Mouse (Mus musculus) heart, embryonic 10.5 days (tissue): ENCODE results near the gene Srrm1. TPM values are rescaled to one million over a fixed set of nuclear protein-coding genes. Genes with fewer than 3 reads are reported as not detected.
A peak's percentile ranks its signal among the peaks of the same experiment; 100 is the strongest.

Experiments used
- DNase-seq: peaks from one replicate; pipeline ENCODE4 v3.0.0-alpha.2; 2017; ENCODE audit warnings: low spot score
- H3K27ac ChIP-seq: fragments of 300-500 bp; sonication (generic); 2 replicates; pipeline ENCODE4 v1.5.1; 2016; ENCODE audit warnings: mild to moderate bottlenecking
- H3K27me3 ChIP-seq: fragments of 300-500 bp; sonication (generic); 2 replicates; pipeline ENCODE4 v1.6.1; 2016; ENCODE audit warnings: mild to moderate bottlenecking; ENCODE audit not compliant: poor library complexity, insufficient read depth, severe bottlenecking
- H3K36me3 ChIP-seq: fragments of 300-500 bp; sonication (generic); 2 replicates; pipeline ENCODE4 v1.6.1; 2016; ENCODE audit warnings: mild to moderate bottlenecking, moderate library complexity
- H3K4me1 ChIP-seq: fragments of 300-500 bp; sonication (generic); 2 replicates; pipeline ENCODE4 v1.6.1; 2016; ENCODE audit warnings: mild to moderate bottlenecking
- H3K4me3 ChIP-seq: fragments of 300-500 bp; sonication (generic); 2 replicates; pipeline ENCODE4 v1.5.1; 2016; ENCODE audit warnings: mild to moderate bottlenecking, moderate library complexity
- H3K9me3 ChIP-seq: fragments of 300-500 bp; sonication (generic); 2 replicates; pipeline ENCODE4 v1.6.1; 2016; ENCODE audit warnings: mild to moderate bottlenecking, moderate library complexity
- WGBS: fragments of 180-500 bp; shearing (Covaris S2); methylation state at CpG from one replicate; pipeline ENCODE4 v1.1.7; 2016; 5-methylcytosine and 5-hydroxymethylcytosine counted together
- polyA plus RNA-seq: library from polyadenylated mRNA; unstranded; fragments of >200 nt; fragmentation: Nextera tagmentation; extraction: Ambion mirVana; gene quantifications from 2 replicates; pipeline ENCODE4 v1.2.1, GENCODE M21; 2016

The Srrm1 gene
- polyA plus RNA-seq, 1 experiment from 2014 or later = 193 TPM

- Histone ChIP-seq H3K4me1 (peaks cover 38% of the 10 kb centered on the region), H3K9me3 (no peaks in the 10 kb centered on the region), H3K4me3 (no peak overlapping the region), H3K27ac (peak overlapping the region; percentile 44; the same call in 1 of the 2 replicates), H3K27me3 (no peaks in the 10 kb centered on the region), H3K36me3 (peaks cover 6% of the 10 kb centered on the region; the same call in 1 of the 2 replicates)
- 83% methylated on average over 7 of the region's 7 CpGs for whole genome bisulfite sequencing
- DNase-seq = no peak
Observed at GRCm38 (mm10) chr4:135274761-135275160, 78.4 kb downstream of the Srrm1 start.

- Histone ChIP-seq H3K27ac (peak overlapping the region; percentile 99), H3K4me3 (peak overlapping the region; percentile 96), H3K36me3 (peaks cover 15% of the 10 kb centered on the region), H3K9me3 (no peaks in the 10 kb centered on the region), H3K27me3 (no peaks in the 10 kb centered on the region), H3K4me1 (peaks cover 52% of the 10 kb centered on the region)
- WGBS = 3% methylated on average over 17 of the region's 17 CpGs
- DNase-seq = no peak
Observed at GRCm38 (mm10) chr4:135273307-135273682, 79.8 kb downstream of the Srrm1 start.

GRCm38 (mm10) chr4:135272640-135273306 is 80.3 kb downstream of the Srrm1 start, which contains the start of gene Clic4:
Gene Clic4, minus strand, starts transcription at chr4:135272814.
- WGBS = under 1% methylated on average over 64 of the region's 64 CpGs
- H3K4me3 ChIP-seq = peak within 1 kb of the TSS; percentile 96
- no peaks in the 10 kb centered on the region for H3K9me3 ChIP-seq
- no peaks in the 10 kb centered on the region for H3K27me3 ChIP-seq
- H3K36me3 ChIP-seq = peaks cover 17% of the 10 kb centered on the region
- H3K4me1 ChIP-seq = peaks cover 54% of the 10 kb centered on the region
- peak within 1 kb of the TSS; percentile 99 for H3K27ac ChIP-seq
- peak; percentile 100 for DNase-seq

- DNase-seq = peak; percentile 85
- under 1% methylated on average over 67 of the region's 67 CpGs for WGBS
Observed at GRCm38 (mm10) chr4:135271881-135272616, 81.1 kb downstream of the Srrm1 start.

GRCm38 (mm10) chr4:135271419-135271828 is 81.7 kb downstream of the Srrm1 start:
- Histone ChIP-seq H3K27me3 (no peaks in the 10 kb centered on the region), H3K27ac (peak overlapping the region; percentile 99), H3K4me1 (peaks cover 54% of the 10 kb centered on the region), H3K4me3 (peak overlapping the region; percentile 96), H3K9me3 (no peaks in the 10 kb centered on the region), H3K36me3 (peaks cover 18% of the 10 kb centered on the region)
- WGBS = under 1% methylated on average over 20 of the region's 20 CpGs
- no peak for DNase-seq

More at GRCm38 (mm10) chr4:135271881-135272616, 81.1 kb downstream of the Srrm1 start:
- Histone ChIP-seq H3K9me3 (no peaks in the 10 kb centered on the region), H3K27me3 (no peaks in the 10 kb centered on the region), H3K4me1 (peaks cover 54% of the 10 kb centered on the region), H3K27ac (peak overlapping the region; percentile 99), H3K36me3 (peaks cover 17% of the 10 kb centered on the region), H3K4me3 (peak overlapping the region; percentile 96)

Other genes starting within 250 kb of the Srrm1 start
- 0.05 TPM in 1 of 2 replicates, not detected in the other for gene Runx3, start 232.7 kb downstream of the Srrm1 start, polyA plus RNA-seq
- gene Clic4, start 80.5 kb downstream of the Srrm1 start, polyA plus RNA-seq = 263 and 343 TPM in 2 replicates
- 0.46 and 1.2 TPM in 2 replicates for gene Ncmap, start 44.9 kb upstream of the Srrm1 start, polyA plus RNA-seq
- gene Rcan3, start 80.5 kb upstream of the Srrm1 start, polyA plus RNA-seq = 9.3 and 11.2 TPM in 2 replicates
- 0.11 and 0.23 TPM in 2 replicates for gene Stpg1, start 141.5 kb upstream of the Srrm1 start, polyA plus RNA-seq
- 2.0 and 3.1 TPM in 2 replicates for gene Nipal3, start 141.7 kb upstream of the Srrm1 start, polyA plus RNA-seq
- gene Grhl3, start 220.3 kb upstream of the Srrm1 start, polyA plus RNA-seq = 4.3 and 14.1 TPM in 2 replicates